Mouse (Mus musculus): Measurements from ENCODE around the gene Ptprj. TPM values are rescaled to one million over a fixed set of nuclear protein-coding genes. Genes with fewer than 3 reads are reported as not detected.

The Ptprj gene
- polyA plus RNA-seq, 1 experiment from 2014 or later: 7.2 TPM

- WGBS: under 1% methylated on average over 42 of the region's 44 CpGs
- ATAC-seq (replicated peaks; ENCODE audit: low FRiP score, low read depth) (peak; percentile 75), DNase-seq (ENCODE audit: low spot score) (peak; percentile 72)
- peaks cover 3% of the 10 kb centered on the region; the same call in 1 of the 2 replicates for H3K4me1 ChIP-seq (replicated peaks; ENCODE audit: insufficient read depth, low read length)
- TF ChIP-seq CTCF (IDR thresholded peaks at IDR 0.05; ENCODE audit: low read depth): peak; percentile 58
- peak overlapping the region; percentile 77 for H3K4me3 ChIP-seq (replicated peaks; ENCODE audit: low read depth, low read length)
- H3K9me3 ChIP-seq (replicated peaks; ENCODE audit: low read length): no peaks in the 10 kb centered on the region
- H3K36me3 ChIP-seq (ENCODE audit: insufficient read depth, low read length): no peaks in the 10 kb centered on the region
- H3K4me2 ChIP-seq (ENCODE audit: low read length): peak overlapping the region; percentile 83
- H3K27ac ChIP-seq: peak overlapping the region; percentile 96
- H3K9ac ChIP-seq (ENCODE audit: low read depth, low read length): peak overlapping the region; percentile 91
- no peaks in the 10 kb centered on the region for H3K27me3 ChIP-seq (ENCODE audit: insufficient read depth, low read length)
These were observed 665 bp downstream of the Ptprj start for GRCm38 (mm10) chr2:90579728-90580235.

DNA sequence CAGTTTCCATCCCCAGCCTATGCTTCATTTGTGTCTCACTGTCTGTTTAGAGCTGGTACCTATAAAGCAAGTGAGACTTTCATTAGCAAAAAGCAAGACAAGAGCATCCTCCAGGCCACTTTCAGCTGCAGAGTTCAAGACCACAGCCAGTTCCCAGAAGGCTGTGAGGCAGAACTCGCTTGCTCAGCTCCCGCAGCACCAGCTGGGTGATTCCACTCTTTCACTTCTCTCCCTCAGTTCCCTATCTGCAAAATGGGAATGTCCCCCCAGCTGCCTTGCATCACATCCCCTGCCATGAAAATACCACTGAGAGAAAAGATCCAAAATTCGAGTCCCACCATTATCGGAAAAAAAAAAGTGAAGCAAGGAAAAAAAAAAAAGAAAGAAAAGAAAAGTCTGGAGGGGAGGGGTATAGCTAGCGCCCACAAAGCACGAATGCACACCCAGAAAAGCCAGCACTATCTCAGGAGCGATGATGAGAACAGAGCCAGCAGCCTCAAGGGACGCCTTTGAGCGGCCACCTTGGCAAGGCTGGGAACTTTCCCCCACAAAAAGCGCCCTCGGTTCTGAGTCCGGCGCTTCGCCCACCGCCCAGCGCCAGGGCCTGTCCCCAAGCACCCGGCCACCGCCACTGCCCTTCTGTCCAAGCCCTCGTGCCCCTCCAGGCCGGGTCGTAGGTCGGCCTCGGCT is 1.3 kb downstream of the Ptprj start:
- peak overlapping the region; percentile 77 for H3K4me3 ChIP-seq (replicated peaks; ENCODE audit: low read depth, low read length)

GRCm38 (mm10) chr2:90577451-90578279 is 2.8 kb downstream of the Ptprj start:
- TF ChIP-seq CTCF (IDR thresholded peaks at IDR 0.05; ENCODE audit: low read depth): no peak
- H3K4me2 ChIP-seq (ENCODE audit: low read length): no peak overlapping the region
- DNase-seq (ENCODE audit: low spot score) (no peak), ATAC-seq (replicated peaks; ENCODE audit: low FRiP score, low read depth) (no peak)
- H3K9ac ChIP-seq (ENCODE audit: low read depth, low read length): no peak overlapping the region
- peaks cover 3% of the 10 kb centered on the region; the same call in 1 of the 2 replicates for H3K4me1 ChIP-seq (replicated peaks; ENCODE audit: insufficient read depth, low read length)
- H3K27me3 ChIP-seq (ENCODE audit: insufficient read depth, low read length): no peaks in the 10 kb centered on the region
- H3K9me3 ChIP-seq (replicated peaks; ENCODE audit: low read length): no peaks in the 10 kb centered on the region
- 88% methylated on average over 7 of the region's 7 CpGs for WGBS
- H3K36me3 ChIP-seq (ENCODE audit: insufficient read depth, low read length): no peaks in the 10 kb centered on the region
- H3K4me3 ChIP-seq (replicated peaks; ENCODE audit: low read depth, low read length): no peak overlapping the region
- no peak overlapping the region for H3K27ac ChIP-seq

More for the DNA sequence above, 1.3 kb downstream of the Ptprj start:
- ATAC-seq (replicated peaks; ENCODE audit: low FRiP score, low read depth): no peak
- DNase-seq (ENCODE audit: low spot score): no peak
- Histone ChIP-seq H3K27ac (peak overlapping the region; percentile 96), H3K36me3 (ENCODE audit: insufficient read depth, low read length) (no peaks in the 10 kb centered on the region), H3K4me1 (replicated peaks; ENCODE audit: insufficient read depth, low read length) (peaks cover 3% of the 10 kb centered on the region; the same call in 1 of the 2 replicates), H3K27me3 (ENCODE audit: insufficient read depth, low read length) (no peaks in the 10 kb centered on the region), H3K4me2 (ENCODE audit: low read length) (peak overlapping the region; percentile 83), H3K9ac (ENCODE audit: low read depth, low read length) (peak overlapping the region; percentile 91), H3K9me3 (replicated peaks; ENCODE audit: low read length) (no peaks in the 10 kb centered on the region)
- no peak for TF ChIP-seq CTCF (IDR thresholded peaks at IDR 0.05; ENCODE audit: low read depth)
- WGBS: 4% methylated on average over 23 of the region's 23 CpGs

DNA sequence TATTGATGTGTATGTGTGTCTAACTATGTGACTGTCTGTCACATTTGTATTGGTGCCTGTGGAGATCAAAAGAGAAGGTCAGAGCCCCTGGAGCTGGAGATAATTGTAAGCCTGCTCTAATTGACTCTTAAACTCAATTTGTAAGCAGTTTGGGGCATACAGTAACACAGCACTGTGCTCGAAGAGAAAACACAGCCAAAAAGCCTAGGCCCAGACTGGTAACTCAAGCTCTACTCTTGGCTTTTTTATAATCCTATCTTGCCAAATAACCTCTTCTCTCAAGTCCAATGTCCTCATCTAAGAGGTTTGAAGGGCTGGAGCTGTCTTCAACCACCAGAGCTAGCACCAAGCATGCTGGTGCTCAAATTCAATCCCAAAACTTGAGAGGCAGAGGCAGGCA is 3.5 kb downstream of the Ptprj start:
- Histone ChIP-seq H3K27me3 (ENCODE audit: insufficient read depth, low read length) (no peaks in the 10 kb centered on the region), H3K36me3 (ENCODE audit: insufficient read depth, low read length) (no peaks in the 10 kb centered on the region), H3K27ac (no peak overlapping the region), H3K9me3 (replicated peaks; ENCODE audit: low read length) (no peaks in the 10 kb centered on the region), H3K4me3 (replicated peaks; ENCODE audit: low read depth, low read length) (no peak overlapping the region), H3K9ac (ENCODE audit: low read depth, low read length) (no peak overlapping the region), H3K4me1 (replicated peaks; ENCODE audit: insufficient read depth, low read length) (peaks cover 3% of the 10 kb centered on the region; the same call in 1 of the 2 replicates), H3K4me2 (ENCODE audit: low read length) (no peak overlapping the region)
- 53% methylated on average over 1 of the region's 1 CpGs for WGBS
- ATAC-seq (replicated peaks; ENCODE audit: low FRiP score, low read depth) (no peak), DNase-seq (ENCODE audit: low spot score) (no peak)
- TF ChIP-seq CTCF (IDR thresholded peaks at IDR 0.05; ENCODE audit: low read depth): no peak

GRCm38 (mm10) chr2:90576411-90576810 is 4.0 kb downstream of the Ptprj start:
- ATAC-seq (replicated peaks; ENCODE audit: low FRiP score, low read depth) (no peak), DNase-seq (ENCODE audit: low spot score) (no peak)
- no peak overlapping the region for H3K27ac ChIP-seq
- H3K4me2 ChIP-seq (ENCODE audit: low read length): no peak overlapping the region
- H3K4me1 ChIP-seq (replicated peaks; ENCODE audit: insufficient read depth, low read length): peaks cover 3% of the 10 kb centered on the region; the same call in 1 of the 2 replicates
- H3K9me3 ChIP-seq (replicated peaks; ENCODE audit: low read length): no peaks in the 10 kb centered on the region
- H3K9ac ChIP-seq (ENCODE audit: low read depth, low read length): no peak overlapping the region
- TF ChIP-seq CTCF (IDR thresholded peaks at IDR 0.05; ENCODE audit: low read depth): no peak
- H3K27me3 ChIP-seq (ENCODE audit: insufficient read depth, low read length): no peaks in the 10 kb centered on the region
- H3K4me3 ChIP-seq (replicated peaks; ENCODE audit: low read depth, low read length): no peak overlapping the region
- 84% methylated on average over 6 of the region's 6 CpGs for WGBS
- H3K36me3 ChIP-seq (ENCODE audit: insufficient read depth, low read length): no peaks in the 10 kb centered on the region

DNA sequence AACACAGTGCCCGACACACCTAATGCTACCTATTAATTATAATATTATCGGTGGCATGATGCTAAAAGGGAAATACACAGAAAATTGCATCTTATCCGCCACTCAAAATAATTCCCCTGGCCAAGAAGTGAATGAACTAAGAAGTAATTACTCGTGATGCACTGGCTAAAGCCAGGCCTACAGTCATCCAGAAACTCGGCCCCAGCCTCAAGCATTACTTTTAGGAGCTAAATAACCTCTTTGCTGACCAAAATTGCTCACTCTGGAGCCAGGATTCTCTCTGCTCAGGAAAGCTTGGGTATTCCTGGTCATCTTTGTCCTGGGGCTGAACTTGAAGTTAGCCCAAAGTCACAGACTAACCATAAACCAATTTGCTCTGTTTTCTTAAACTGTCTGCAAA is 4.7 kb downstream of the Ptprj start:
- H3K4me2 ChIP-seq (ENCODE audit: low read length): no peak overlapping the region
- WGBS: 78% methylated on average over 5 of the region's 5 CpGs
- no peaks in the 10 kb centered on the region for H3K27me3 ChIP-seq (ENCODE audit: insufficient read depth, low read length)
- H3K36me3 ChIP-seq (ENCODE audit: insufficient read depth, low read length): no peaks in the 10 kb centered on the region
- 0 out of 2 replicates have a peak overlapping the region, but pooled peaks have one; percentile 13 for H3K27ac ChIP-seq
- no peaks in the 10 kb centered on the region for H3K9me3 ChIP-seq (replicated peaks; ENCODE audit: low read length)
- no peaks in the 10 kb centered on the region for H3K4me1 ChIP-seq (replicated peaks; ENCODE audit: insufficient read depth, low read length)
- TF ChIP-seq CTCF (IDR thresholded peaks at IDR 0.05; ENCODE audit: low read depth): no peak
- no peak overlapping the region for H3K9ac ChIP-seq (ENCODE audit: low read depth, low read length)
- DNase-seq (ENCODE audit: low spot score): no peak
- H3K4me3 ChIP-seq (replicated peaks; ENCODE audit: low read depth, low read length): no peak overlapping the region
- ATAC-seq (replicated peaks; ENCODE audit: low FRiP score, low read depth): no peak
